Mouse (Mus musculus): ENCODE measurements around the gene Olfr809.

The Olfr809 gene

DNA sequence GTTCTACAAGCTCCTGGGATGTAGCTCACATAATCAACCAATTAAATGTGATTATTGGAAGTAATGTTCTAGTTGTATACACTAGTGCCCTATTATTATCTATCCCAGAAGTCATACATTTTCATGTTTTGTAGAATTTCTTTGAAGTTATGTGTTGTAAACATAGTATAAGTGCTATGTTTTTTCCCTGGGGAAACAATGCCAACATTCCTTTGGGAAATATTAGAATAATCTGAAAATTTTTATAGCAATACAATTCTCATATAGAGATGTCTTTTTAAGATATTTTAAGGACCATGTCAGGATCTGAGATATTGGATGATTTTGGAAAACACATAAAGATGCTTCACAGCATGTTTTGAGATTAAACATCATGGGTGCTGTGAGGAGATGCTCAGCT is at the start of gene Olfr809:
TSS of gene Olfr809 (plus strand) at position 301 of the 400 bp plus-strand sequence.
- DNase-seq (ENCODE audit: low spot score), result no peak

DNA sequence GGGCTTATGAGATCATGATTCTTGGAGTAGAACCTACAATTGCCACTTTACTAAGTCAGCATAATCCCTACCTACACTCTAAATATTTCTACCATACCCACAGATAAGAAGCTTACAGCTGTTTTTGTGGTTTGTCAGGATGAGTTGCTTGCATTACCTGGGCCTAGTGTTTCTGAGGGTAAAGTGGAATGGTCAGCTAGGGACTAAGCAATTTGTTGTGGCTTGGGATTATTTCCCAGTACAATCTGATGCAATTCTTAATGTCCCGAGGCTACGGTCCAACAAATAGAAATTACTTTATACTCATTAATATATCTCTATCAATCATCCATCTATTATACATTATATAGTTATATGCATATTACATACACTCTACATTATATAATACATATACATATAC is 45.2 kb upstream of the Olfr809 start, which contains the start of gene Olfr805:
TSS of gene Olfr805 (minus strand) at position 101 of the 400 bp plus-strand sequence.
- no peak for DNase-seq (ENCODE audit: low spot score)

DNA sequence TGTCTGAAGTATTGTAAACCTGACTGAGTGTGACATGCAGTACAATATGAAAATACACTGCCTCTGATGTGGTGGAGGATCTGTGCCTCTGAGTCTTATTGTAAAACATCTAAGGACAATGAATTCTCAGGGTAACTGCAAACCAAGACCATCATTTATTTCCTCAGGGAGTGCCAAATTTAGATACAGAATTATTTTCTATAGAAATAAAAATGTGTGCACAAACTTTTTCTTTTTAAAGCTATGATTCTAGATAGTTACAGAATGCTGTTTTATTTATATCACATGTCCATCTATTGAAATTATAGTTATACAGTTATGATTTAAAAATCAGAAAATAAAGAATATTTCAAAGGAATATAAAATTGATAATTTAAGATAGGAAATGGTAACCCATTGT is 32.6 kb upstream of the Olfr809 start, which contains the start of gene Olfr806:
TSS of gene Olfr806 (minus strand) at position 101 of the 400 bp plus-strand sequence.
- DNase-seq (ENCODE audit: low spot score), result no peak

DNA sequence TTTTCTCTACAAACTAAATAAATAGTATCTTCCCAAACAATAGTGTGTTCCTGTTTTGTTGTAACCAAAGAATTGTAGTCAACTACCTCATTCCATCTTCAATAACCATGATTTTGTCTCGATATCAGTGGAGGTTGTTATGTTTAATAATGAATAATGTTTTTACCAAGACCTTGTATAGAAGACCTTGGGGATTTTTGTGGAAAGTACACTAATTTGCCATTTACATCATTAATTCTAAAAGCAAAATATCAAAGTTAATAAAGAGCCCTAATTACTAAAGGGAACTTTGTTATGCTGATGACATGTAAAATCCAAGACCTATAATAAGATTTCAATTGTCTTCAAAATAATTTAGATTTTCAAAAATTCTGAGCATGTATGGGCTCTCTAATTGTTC is 16.7 kb upstream of the Olfr809 start, which contains the start of gene Olfr807:
TSS of gene Olfr807 (minus strand) at position 101 of the 400 bp plus-strand sequence.
- no peak for DNase-seq (ENCODE audit: low spot score)

DNA sequence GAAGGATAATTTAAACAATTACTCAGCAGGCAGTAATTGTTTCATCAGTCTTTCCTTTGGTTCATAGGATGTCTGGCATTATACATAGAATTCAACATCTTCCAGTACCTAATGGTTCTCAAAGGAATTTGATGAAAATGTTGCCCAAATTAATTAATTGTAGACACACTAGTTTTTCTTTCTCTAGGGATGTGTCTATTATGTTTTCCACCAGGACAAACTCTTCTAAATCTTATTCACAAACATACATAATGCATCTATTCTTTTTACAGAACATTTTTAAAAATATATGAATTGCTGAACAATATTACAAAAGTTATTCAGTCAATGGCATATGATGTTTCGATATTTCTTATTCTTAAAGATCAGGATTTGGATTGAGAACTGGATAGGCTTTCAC is 9.3 kb upstream of the Olfr809 start, which contains the start of gene Olfr808:
TSS of gene Olfr808 (plus strand) at position 301 of the 400 bp plus-strand sequence.
- DNase-seq (ENCODE audit: low spot score), result no peak

DNA sequence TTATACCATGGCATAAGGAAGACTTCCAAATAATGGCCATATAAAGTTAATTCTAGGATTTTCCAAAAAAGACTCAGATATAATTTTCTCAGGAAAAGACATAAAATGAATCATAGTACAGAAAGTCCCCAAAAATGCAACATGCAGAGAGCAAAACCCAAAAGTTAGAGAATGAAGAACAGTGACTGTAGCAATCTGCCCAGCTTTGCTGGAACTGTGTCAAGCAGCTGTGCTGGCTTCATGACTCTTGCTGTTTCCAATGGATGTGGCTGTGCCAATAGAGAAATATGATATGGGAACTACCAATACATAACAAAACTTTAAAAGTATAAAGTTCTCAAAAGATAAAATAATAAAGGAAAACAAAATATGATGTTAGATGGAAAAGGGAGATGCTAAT is 3.7 kb downstream of the Olfr809 start:
- no peak for DNase-seq (ENCODE audit: low spot score)

DNA sequence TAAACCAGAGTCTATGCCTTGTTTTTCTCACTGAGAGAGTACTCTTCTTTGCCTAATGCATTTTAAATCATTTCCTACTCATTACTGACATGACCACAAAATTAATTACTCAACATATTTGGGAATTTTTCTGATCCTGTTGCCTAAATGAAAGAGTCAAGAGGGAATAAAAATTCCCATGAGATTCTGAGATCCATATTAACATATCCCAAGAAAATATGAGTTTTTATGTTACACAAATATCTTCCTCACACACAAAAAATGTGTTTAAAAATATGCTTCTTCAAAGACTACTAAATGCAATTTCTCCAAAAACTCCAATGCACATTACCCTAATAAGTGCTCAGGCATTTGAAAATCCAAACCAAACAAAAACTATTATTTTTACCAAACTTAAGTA is 20.4 kb downstream of the Olfr809 start, which contains the start of gene Olfr810:
TSS of gene Olfr810 (minus strand) at position 101 of the 400 bp plus-strand sequence.
- no peak for DNase-seq (ENCODE audit: low spot score)

DNA sequence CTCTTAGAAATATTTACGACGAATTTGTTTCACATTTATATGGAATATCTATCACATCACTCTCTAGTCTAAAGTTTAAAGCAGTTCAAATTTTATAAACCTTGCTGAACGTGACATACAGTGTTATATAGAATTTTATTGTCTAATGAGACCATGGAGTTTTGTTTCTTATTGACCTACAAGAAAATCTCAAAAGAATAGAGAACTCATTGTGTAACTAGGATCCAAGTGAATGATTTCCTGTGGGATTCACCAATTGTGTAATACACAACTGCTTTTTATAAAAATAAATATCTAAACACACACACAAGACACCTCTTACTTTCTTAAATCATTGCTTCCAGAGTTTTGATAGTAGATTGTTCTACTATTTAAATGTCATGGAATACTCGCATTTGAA is 29.9 kb downstream of the Olfr809 start, which contains the start of gene Olfr811:
TSS of gene Olfr811 (minus strand) at position 101 of the 400 bp plus-strand sequence.
- no peak for DNase-seq (ENCODE audit: low spot score)

All from embryo, embryonic 10.5 days (tissue).